Mouse (Mus musculus) stomach, postnatal 0 days (tissue): ENCODE results near the gene Klhl32.
A peak's percentile ranks its signal among the peaks of the same experiment; 100 is the strongest.

Source experiments
- CTCF ChIP-seq: IDR thresholded peaks from 2 replicates; pipeline ENCODE4 v1.5.1; 2016; ENCODE audit warnings: antibody characterized with exemption, low read depth, mild to moderate bottlenecking, moderate library complexity
- EP300 ChIP-seq: optimal IDR thresholded peaks from 2 replicates; pipeline ENCODE3; 2016; ENCODE audit warnings: antibody characterized with exemption

DNA sequence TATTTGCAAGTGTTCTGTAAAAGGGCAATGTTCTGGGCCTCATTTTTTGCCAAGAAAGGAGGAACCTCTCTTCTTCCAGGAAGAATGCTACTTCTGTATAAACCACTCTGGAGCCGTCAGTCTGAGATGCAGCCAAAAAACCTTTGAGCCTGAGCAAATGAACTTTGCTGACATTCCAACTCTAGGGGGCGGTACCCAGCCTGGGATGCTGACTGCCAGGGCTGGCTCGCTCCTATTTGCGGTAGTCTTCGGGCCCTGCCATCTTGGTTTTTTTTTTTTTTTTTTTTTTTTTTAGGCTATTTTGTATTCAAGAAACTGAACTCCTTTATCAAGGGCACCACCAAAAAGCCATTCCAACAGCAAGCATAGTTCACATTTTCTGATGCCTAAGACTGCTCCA lies 230.5 kb downstream of the Klhl32 start:
- TF ChIP-seq EP300 = no peak
- TF ChIP-seq CTCF = peak; percentile 54
